Mouse (Mus musculus): ENCODE data around the gene Zfp119b.
"Not testable (repeated sequence)": the region's sequence is repeated elsewhere in the genome, so short reads cannot be mapped to it uniquely, and the experiment has no call there.

Gene Zfp119b

DNA sequence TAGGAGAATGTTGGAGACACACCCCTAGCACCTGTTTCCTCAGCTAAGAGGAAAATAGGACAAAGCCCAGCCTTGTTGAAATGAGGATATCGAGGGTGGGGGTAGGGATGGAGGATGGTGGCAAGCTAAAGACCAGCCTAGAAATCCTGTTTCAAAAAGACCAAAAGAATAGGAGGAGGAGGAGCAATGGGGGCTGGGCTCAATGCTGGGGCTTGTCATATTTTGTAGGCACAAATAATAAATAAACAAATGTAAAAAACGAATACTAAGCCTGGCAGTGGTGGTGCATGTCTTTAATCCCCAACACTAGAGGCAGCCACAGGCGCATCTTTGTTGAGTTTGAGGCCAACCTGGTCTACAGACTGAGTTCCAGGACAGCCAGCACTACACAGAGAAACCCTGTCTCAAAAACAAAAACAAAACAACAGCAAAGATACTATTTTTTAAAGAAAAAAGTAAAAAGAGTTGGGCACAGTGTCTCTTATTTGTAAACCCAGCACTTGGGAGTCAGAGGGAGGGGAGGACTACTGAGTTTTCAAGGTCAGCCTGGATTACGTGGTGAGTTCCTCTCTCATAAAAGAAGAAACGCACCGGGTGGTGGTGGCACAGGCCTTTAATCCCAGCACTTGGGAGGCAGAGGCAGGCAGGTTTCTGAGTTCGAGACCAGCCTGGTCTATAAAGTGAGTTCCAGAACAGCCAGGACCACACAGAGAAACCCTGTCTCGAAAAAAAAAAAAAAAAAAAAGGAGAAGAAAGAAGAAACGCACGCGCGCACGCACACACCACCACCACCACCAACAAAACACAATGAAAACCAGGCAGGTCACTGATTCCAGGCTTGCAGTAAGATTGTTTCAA lies 8.7 kb upstream of the Zfp119b start:
- in situ Hi-C loops (cut with MboI; ENCODE audit: low sequenced_read_pairs) = no loop called here

DNA sequence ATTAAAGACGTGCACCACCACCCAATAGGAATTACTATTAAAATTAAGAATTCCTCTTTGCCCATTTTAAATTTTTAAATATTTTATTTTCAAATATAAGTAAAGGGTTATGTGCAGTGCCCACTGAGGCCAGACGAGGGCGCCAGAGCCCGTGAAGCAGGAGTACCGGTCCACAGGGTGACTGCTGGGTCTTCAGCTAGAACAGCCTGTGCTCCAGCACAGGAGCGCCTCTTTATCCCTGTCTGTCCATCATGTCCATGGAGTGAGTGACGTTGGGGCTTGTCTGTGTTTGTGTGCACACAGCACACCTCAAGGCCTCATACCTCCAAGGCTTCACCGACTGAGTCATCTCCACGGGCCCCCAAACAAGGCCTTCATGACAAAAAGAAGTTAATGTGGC lies 7.9 kb upstream of the Zfp119b start:
- in situ Hi-C loops (cut with MboI; ENCODE audit: low sequenced_read_pairs) = no loop called here

DNA sequence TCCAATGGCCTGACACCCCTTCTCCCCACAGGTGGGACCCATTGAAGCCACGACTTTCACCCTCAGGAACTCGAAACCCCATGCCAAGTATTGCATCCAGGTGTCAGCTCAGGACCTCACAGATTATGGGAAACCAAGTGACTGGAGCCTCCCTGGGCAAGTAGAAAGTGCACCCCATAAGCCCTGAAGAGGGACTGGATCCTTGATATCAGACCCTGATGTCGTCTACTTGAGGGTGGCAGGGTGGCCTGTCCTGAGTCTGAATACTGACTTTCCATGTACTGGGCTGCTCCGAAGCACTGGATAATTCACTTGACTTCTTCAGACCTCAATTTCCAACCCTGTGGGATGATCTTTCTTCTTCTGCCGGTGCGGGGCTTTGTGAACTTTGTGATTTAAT lies 7.3 kb upstream of the Zfp119b start:
- in situ Hi-C loops (cut with MboI; ENCODE audit: low sequenced_read_pairs) = no loop called here

DNA sequence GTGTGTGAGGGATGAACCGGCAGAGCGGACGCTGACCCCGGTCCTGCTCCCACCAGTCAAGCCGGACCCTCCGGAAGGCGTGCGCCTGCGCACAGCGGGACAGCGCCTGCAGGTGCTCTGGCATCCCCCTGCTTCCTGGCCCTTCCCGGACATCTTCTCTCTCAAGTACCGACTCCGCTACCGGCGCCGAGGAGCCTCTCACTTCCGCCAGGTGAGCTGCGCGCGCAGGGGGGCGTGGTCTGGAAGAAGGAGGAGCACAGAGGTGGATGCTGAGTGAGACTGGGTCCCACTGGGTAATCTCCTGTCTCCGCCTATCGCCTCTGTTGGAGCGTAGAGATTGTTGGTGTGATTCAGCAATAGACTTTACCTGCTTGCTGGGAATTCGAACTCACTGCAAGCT lies 6.8 kb upstream of the Zfp119b start:
- in situ Hi-C loops (cut with MboI; ENCODE audit: low sequenced_read_pairs) = no loop called here

DNA sequence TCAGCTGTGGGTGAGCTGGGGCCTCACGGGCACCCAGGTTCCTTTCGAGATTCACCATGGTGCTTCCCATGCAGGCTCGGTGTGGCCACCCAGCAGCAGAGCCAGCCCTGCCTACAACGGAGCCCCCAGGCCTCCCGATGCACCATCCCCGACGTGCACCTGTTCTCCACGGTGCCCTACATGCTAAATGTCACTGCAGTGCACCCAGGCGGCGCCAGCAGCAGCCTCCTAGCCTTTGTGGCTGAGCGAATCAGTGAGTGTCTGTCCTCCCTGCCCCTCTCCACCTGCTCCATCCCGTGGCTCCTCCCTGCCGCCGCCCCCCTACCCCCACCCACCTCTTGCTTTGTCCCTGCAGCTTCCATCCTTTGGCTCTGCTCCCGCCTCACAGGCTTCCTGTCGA lies 4.9 kb upstream of the Zfp119b start:
- in situ Hi-C loops (cut with MboI; ENCODE audit: low sequenced_read_pairs) = no loop called here

DNA sequence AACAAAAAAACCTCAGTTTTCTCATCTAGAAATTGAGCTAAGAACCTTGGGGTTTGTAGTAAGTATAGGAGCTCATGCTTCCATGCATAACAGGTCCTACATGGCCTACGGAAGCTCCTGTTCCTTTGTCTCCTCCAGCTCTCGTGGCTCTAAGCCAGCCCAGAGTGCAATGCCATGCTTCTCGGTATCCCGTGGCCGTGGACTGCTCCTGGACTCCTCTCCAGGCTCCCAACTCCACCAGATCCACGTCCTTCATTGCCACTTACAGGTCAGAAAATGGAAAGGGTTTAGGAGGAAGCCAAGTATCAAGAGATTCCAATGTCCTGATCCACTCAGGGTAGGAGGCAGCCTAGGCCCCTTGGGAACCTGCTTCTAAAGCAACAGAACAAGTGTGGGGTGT lies 4.5 kb upstream of the Zfp119b start:
- in situ Hi-C loops (cut with MboI; ENCODE audit: low sequenced_read_pairs) = no loop called here

DNA sequence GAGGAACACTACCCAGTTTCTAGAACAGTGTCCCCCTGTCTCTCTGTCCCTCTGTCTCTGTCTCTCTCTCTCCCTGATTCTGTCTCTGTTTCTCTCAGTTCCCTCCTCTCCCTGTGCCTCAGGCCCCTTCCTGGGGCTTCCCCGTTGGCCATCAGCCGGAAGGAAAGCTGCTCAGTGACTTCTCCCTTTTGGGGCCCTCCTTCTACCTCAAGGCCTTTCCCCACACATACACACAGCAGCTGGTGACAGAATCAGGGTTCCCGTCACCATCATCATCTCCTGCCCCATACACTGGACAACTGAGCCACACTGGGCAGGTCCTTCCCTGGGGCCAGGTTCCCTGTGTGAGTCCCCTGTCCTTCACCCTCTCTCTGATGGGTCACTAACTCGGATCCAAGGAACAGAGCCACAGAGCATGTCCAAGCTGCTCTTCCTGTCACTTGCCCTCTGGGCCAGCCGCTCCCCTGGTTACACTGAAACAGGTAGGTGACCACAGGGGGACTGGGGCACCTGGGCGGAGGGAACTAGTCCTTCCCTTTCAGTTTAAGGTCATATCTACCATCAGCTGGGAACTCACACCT lies 3.2 kb upstream of the Zfp119b start, which contains the start of gene Ebi3:
Gene Ebi3 (plus strand): TSS at position 194 of the 581 bp plus-strand sequence.
- in situ Hi-C loops (cut with MboI; ENCODE audit: low sequenced_read_pairs) = no loop called here

DNA sequence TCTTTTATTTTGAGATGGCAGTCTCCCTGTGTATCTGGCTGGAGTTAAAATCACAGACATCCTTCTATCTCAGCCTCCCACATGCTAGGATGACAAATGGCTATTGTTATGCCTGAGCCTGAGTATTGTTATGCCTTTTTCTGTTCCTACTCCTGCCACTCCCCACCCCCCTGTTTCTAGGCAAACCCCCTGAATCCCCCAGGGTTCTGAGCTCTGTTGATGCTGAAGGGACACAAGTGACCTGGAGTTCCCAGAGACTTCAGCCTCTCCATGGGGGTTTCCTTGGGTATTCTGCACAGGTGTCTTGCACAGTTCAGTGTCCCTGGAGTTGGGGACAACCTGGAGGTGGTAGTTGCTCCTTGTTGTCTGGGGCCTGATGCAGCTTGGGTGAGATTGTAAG lies 2.7 kb upstream of the Zfp119b start:
- in situ Hi-C loops (cut with MboI; ENCODE audit: low sequenced_read_pairs) = no loop called here

DNA sequence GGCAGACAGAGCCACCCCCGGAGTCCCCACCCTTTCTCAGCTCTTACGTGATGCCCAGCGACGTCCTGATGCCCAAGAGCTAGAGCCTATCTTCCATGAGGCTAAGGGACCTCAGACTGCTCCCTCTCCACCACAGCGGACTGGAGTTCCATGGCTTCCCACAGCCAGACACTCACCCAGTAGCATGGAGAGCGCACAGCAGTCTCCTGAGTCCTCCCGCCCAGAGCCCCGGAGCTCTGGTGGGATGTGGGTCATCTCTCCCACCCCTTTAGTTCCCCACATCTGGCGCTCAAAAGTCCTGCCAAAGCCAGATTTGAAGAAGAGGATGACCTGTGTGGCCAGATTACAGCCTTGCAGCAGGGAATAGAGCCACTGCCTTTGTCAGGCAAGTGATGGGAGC lies 1.3 kb upstream of the Zfp119b start:
- in situ Hi-C loops (cut with MboI; ENCODE audit: low sequenced_read_pairs) = no loop called here

DNA sequence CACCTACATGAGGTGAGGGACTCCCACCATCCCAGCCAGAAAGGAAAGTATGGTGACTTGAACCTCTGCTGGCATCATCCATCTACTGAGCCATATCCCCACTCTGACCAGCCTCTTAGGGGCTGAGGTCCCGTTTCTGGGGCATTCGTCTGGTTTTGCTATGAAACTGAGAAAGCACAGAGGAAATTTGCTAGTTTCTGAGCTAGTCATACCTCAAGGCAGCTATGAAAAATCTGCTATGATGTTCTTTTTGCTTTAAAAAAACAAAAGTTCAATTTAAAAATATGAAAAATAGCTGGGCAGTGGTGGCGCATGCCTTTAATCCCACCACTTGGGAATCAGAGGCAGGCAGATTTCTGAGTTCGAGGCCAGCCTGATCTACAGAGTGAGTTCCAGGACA lies 653 bp downstream of the Zfp119b start:
- in situ Hi-C loops (cut with MboI; ENCODE audit: low sequenced_read_pairs) = no loop called here

DNA sequence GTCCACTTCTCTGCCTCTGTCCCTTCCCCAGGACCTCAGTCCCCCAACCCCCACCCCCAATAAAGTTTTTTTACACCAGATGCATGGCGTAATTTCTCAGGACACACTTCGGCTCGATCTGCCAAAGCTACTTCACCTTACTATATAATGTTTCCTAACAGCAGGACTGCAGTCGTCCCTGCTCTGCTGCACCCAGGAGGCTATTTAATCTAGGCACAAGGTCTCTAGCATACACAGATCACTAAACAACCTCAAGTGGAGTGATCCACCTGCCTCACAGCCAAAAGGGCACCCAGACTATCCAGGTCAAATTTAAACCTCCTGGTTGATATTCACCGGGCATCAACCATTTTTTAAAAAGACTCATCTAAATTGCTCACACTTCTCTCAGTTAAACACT lies 3.6 kb downstream of the Zfp119b start:
- in situ Hi-C loops (cut with MboI; ENCODE audit: low sequenced_read_pairs) = no loop called here

DNA sequence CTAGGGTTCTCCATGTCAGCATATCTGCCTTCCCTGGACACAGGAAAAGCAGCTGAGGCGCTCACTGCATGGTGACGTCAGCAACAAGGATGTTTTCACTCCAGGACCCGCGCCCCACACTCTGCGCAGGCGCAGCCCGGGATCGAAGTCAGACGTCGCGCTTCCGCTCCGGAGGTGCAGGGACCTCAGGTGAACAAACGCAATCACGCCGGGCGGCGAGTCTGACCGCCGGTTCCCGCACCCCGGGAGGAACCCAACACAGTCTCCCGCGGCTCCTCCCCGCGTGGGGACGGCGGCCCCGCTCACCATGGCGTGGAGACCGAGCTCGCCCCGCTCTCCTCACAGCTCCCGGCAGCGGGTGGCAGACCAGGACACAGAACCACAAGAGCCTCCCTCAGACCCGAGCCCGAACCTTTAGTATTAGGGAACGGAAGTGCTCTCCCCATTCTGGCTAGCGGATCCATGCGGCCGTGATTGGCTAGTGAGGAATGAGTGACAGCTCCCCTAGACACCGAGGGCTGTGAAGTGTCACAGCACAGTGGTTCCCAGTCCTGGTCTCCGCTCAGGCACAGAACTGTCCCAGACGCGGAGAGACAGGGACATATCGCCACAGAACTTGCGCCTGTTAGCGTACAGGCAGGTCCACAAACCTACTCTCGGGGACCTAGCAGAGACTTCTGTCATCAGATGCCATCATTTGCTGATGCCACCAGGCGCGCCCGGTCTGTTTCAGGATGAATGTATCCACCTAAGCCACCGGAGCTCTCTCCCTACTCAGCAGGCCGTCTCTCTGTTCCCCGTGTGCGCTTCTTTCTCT lies 4.2 kb downstream of the Zfp119b start:
- in situ Hi-C loops (cut with MboI; ENCODE audit: low sequenced_read_pairs) = not testable (repeated sequence)

DNA sequence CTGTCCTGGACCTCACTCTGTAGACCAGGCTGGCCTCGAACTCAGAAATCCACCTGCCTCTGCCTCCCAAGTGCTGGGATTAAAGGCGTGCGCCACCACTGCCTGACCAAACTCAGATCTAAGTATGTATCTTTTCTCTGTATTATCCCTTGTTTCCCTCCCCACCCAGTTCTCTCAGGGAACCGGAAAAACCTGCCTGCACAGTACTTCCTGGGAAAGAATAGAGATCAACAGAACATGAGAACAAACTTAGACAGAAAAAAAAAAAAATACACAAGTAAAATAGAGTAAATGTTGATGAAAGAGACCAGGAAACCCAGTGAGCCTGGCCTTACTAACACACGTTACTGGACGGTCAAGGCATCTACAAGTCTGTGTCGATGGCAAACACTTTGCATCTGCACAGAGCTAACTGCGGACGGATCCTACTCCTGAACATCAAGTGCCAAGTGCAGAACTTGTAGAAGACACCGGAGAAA lies 4.9 kb downstream of the Zfp119b start:
- in situ Hi-C loops (cut with MboI; ENCODE audit: low sequenced_read_pairs) = not testable (repeated sequence)

DNA sequence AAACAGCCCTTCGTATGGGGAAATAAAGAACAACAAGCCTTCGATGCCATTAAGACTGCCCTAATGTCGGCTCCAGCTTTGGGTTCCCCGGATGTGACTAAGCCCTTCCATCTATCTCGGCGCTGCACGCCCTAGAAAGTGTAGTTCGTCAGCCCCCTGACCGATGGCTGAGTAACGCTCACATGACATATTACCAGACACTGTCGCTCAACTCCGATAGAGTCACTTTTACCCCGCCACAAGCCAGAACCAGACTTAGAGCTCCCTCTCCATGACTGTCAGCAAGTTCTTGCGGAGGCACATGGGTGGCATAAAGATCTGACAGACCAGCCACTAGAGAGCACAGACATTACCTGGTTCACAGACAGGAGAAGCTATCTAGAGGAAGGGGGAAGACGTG lies 16.1 kb downstream of the Zfp119b start:
- in situ Hi-C loops (cut with MboI; ENCODE audit: low sequenced_read_pairs) = no loop called here

DNA sequence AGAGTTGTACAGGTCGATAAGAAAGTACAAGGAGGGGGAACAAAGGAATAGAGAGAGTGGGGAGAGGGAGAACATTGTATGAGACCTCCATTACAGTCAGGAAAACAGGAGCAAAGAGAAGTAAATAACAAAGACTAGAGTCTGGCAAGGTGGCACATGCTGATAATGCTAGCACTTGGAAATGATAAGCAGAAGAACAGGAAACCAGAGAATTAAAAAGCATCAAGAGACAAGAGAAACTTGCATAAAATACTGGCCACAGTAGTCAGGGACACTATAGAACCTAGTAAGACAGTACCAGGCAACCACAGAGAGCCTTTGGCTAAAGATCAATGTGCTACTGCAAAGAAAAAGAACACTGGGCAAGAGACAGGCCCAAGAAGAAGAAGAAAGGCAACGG lies 16.7 kb downstream of the Zfp119b start:
- in situ Hi-C loops (cut with MboI; ENCODE audit: low sequenced_read_pairs) = no loop called here

DNA sequence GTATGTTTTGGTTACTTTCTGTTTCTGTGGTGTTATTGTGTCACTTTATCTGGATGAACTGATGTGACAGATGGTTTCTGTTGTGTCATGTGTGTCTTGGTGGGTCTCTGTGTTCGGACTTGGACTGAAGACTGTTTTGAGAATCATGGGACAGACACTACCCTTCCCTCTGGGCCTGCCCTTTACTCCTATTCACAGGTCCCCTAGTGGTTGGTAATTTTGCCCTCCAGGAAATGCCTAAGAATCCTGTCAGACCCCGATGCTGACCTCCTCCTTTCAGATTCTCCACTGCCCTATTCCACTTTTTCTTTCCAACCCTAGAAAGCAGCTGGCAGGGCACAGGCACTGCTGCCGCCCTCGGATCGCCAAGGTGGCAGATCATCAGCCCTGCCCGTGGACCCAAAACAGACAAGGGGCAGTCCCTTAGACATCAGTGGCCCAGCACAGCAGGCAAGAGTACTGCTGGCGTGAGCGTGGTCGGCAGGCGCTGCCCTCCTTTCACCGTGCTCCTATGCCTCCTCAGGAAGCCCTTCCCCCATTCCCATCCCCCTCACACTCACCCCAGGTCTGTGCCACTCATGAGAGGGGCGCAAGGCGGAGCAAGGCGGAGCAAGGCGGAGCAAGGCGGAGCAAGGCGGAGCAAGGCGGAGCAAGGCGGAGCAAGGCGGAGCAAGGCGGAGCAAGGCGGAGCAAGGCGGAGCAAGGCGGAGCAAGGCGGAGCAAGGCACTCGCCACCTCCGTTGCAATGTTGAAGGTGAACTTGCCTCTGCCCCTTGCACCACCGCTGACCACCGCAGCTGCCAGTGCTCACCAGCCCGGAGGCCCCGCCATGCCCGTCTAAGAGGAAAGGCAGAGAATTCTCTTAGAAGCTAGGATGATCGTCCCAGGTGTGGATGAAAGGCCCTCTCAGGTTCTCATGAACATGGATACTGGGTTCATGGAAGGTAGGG lies 17.5 kb downstream of the Zfp119b start:
- in situ Hi-C loops (cut with MboI; ENCODE audit: low sequenced_read_pairs) = no loop called here

DNA sequence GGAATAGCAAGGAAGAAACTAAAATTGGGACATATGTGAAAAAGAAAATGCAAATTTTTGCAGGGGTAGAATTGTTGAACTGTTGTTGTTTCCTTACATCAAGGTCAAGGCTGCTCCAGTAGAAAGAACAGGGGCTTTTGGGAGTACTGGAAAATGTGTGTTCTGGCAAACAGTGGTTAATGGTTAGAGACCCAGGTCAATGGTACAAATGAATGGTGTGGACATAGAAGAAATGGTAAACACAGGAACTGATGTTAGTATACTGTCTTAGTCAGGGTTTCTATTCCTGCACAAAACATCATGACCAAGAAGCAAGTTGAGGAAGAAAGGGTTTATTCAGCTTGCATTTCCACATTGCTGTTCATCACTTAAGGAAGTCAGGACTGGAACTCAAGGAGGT lies 42.6 kb downstream of the Zfp119b start:
- in situ Hi-C loops (cut with MboI; ENCODE audit: low sequenced_read_pairs) = no loop called here

DNA sequence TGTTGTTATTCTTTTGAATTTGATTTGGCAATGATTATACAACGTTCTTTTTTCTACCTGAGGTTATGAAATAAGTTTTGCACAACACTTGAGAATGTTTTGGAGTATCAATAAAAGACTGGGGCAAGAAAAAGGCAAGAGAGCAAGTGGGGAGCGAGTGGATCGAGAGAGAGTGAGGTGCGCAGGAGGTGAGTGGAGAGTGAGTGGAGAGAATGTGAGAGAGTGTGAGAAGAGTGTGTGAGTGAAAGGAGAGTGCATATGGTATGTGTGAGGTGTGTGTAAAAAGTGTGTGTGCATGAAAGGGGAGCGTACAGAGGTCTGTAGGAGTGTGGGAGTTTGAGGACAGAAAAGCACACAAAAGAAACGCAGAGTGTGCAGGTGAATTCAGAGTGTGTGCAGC lies 45.2 kb downstream of the Zfp119b start:
- in situ Hi-C loops (cut with MboI; ENCODE audit: low sequenced_read_pairs) = no loop called here

DNA sequence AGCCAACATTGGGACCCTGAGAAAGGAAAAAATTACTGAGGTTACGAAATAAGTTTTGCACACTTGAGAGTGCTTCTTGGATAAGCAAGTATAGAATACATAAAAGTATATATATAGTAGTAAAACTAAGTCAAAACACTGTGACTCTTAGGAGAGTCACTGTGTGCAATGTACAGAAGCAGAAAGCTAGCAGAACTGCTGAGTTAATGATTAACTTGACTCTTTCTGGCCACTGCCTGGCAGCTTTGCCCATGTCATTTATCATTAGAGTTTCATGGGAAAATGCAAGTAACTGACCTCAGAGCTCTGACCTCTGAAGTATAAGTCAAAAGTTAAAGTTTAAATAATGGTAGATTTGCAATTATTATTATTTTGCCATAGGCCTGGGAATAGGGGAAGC lies 45.6 kb downstream of the Zfp119b start:
- in situ Hi-C loops (cut with MboI; ENCODE audit: low sequenced_read_pairs) = no loop called here

DNA sequence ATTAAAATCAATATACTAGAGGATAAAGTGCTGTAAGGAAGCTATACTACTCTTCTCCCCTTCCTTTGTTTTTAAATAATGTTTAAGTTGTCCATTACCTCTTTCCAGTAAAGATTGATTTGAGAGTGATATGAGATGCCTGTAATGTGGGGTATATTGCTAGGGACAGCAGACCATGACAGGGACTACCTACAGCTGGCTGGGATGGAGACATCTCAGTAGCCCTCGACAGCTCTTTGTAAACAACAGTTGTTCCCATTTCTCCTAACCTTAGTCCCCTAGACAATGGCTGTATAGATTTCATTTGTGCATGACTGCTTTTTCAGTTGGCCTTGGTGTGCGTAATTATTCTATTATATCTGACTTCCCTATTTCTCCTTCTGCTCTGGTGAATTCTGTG lies 46.2 kb downstream of the Zfp119b start:
- in situ Hi-C loops (cut with MboI; ENCODE audit: low sequenced_read_pairs) = no loop called here

All from CH12F3 (cell line).